In the genomic region with DNA sequence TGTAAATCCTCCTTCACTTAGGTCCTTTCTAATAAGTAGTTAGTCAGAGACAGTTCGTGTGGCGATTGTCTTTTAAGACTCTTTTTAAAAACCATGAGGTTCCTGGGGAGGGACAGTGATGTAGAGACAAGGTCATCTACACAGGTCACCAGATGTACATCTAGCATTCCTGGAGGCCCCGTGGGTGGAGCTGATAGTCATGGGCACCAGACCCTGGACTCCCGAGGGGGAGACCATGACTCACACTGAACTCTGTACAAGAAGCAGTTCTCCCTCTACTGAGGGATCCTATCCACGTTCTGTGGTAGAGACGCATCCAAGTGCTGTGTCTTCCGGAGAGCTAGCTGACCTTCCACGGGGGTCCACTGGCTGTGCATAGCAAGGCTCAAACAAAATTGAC, we compare ENCODE assay signal across 28 mouse cellular contexts.
"Had no signal": no experiment of that assay in that cellular context is flagged by ENCODE, and none has a peak within 500 bp of the region (broad histone marks: within the 10 kb centered on the region; RNA-seq: fewer than 3 reads in every experiment).

No protein-coding gene starts in this region.

- ATAC-seq: hindbrain, embryonic 16.5 days; inflammation-experienced regulatory T-cells, adult 6 months had no signal

- H3K27me3 ChIP-seq: heart, embryonic 13.5 days; heart, embryonic 15.5 days; hindbrain, embryonic 12.5 days; kidney, embryonic 15.5 days; limb, embryonic 12.5 days; liver, embryonic 13.5 days; liver, embryonic 15.5 days had no signal

- H3K4me2 ChIP-seq: heart, embryonic 11.5 days; heart, embryonic 13.5 days; heart, embryonic 15.5 days; hindbrain, embryonic 12.5 days; hindbrain, embryonic 14.5 days; kidney, embryonic 15.5 days; limb, embryonic 12.5 days; liver, embryonic 11.5 days; liver, embryonic 13.5 days; liver, embryonic 15.5 days had no signal

- H3K9ac ChIP-seq: heart, embryonic 13.5 days; heart, embryonic 15.5 days; hindbrain, embryonic 12.5 days; hindbrain, embryonic 14.5 days; kidney, embryonic 15.5 days; limb, embryonic 12.5 days; liver, embryonic 13.5 days; liver, embryonic 15.5 days had no signal

- H3K27ac ChIP-seq: gastrocnemius, adult 2 months; heart, embryonic 13.5 days; heart, embryonic 15.5 days; hindbrain, embryonic 10.5 days; hindbrain, embryonic 12.5 days; hindbrain, embryonic 14.5 days; kidney, embryonic 15.5 days; kidney, postnatal 0 days; limb, embryonic 10.5 days; limb, embryonic 12.5 days; liver, embryonic 13.5 days; liver, embryonic 15.5 days had no signal

- DNase-seq: gastrocnemius, adult 2 months; gastrocnemius, postnatal 10 days; gastrocnemius, postnatal 25 days; heart, postnatal 14 days; heart, postnatal 36 days; kidney, adult 11 months; kidney, adult 2 months; kidney, adult 9 months; kidney, postnatal 14 days; kidney, postnatal 36 days; layer of hippocampus, adult 9-11 months; layer of hippocampus, postnatal 36 days; liver; liver, embryonic 13.5 days had no signal

- H3K4me3 ChIP-seq: gastrocnemius, adult 2 months; heart, embryonic 13.5 days; heart, embryonic 15.5 days; hindbrain, embryonic 10.5 days; hindbrain, embryonic 12.5 days; kidney, embryonic 15.5 days; limb, embryonic 10.5 days; limb, embryonic 12.5 days; liver, embryonic 13.5 days; liver, embryonic 15.5 days had no signal

- H3K9me3 ChIP-seq: heart, embryonic 13.5 days; heart, embryonic 15.5 days; hindbrain, embryonic 10.5 days; hindbrain, embryonic 12.5 days; kidney, embryonic 15.5 days; limb, embryonic 10.5 days; limb, embryonic 12.5 days; liver, embryonic 13.5 days; liver, embryonic 15.5 days had no signal

- H3K4me1 ChIP-seq: hindbrain, embryonic 12.5 days; limb, embryonic 10.5 days; limb, embryonic 12.5 days; liver, embryonic 13.5 days; liver, embryonic 15.5 days had no signal

- H3K36me3 ChIP-seq: heart, embryonic 15.5 days; hindbrain, embryonic 12.5 days; kidney, embryonic 15.5 days; limb, embryonic 12.5 days had no signal
